Mouse (Mus musculus) MEL (cell line): ENCODE results near the gene Ccdc162. TPM values are rescaled to one million over a fixed set of nuclear protein-coding genes. Genes with fewer than 3 reads are reported as not detected.

ENCODE experiments used
- DNase-seq: peaks from one replicate; pipeline ENCODE4 v3.0.0; 2011; ENCODE audit warnings: low read depth, low spot score
- H3K27ac ChIP-seq: 2 replicates; pipeline ENCODE4 v1.5.1; 2012; ENCODE audit warnings: low read depth, mild to moderate bottlenecking, control low read depth, low read length, moderate library complexity; ENCODE audit not compliant: control insufficient read depth
- H3K27me3 ChIP-seq, 2 experiments: fragments of 150-350 bp in 1 of 2; sonication (generic) in 1 of 2; 2 replicates each; pipeline ENCODE4 v1.6.1; 2012; ENCODE audit warnings: low read length in 2 of 2, mild to moderate bottlenecking in 2 of 2, improper control_type of control experiment in 1 of 2, moderate library complexity in 1 of 2; ENCODE audit not compliant: insufficient read depth in 2 of 2, control insufficient read depth in 1 of 2
- H3K36me3 ChIP-seq, 2 experiments: 2 replicates each; pipeline ENCODE4 v1.6.1; 2012 to 2014; ENCODE audit warnings: low read length in 2 of 2, improper control_type of control experiment in 1 of 2, inconsistent platforms in 1 of 2, mild to moderate bottlenecking in 1 of 2; ENCODE audit not compliant: insufficient read depth in 2 of 2, control insufficient read depth in 1 of 2
- H3K4me1 ChIP-seq, 2 experiments: fragments of 150-350 bp in 1 of 2; sonication (generic) in 1 of 2; 2 replicates each; pipeline ENCODE4 v1.6.1; 2012; ENCODE audit warnings: low read length in 2 of 2, improper control_type of control experiment in 1 of 2, mild to moderate bottlenecking in 1 of 2; ENCODE audit not compliant: insufficient read depth in 2 of 2, control insufficient read depth in 1 of 2
- H3K4me3 ChIP-seq, 2 experiments: fragments of 150-350 bp in 1 of 2; sonication (generic) in 1 of 2; 2 replicates each; pipeline ENCODE4 v1.5.1; 2012; ENCODE audit warnings: low read depth in 2 of 2, low read length in 2 of 2, mild to moderate bottlenecking in 2 of 2, moderate library complexity in 2 of 2, control low read depth in 1 of 2, improper control_type of control experiment in 1 of 2; ENCODE audit not compliant: control insufficient read depth in 1 of 2, insufficient read depth in 1 of 2
- H3K79me2 ChIP-seq: 2 replicates; pipeline ENCODE4 v1.6.1; 2012; ENCODE audit warnings: mild to moderate bottlenecking, low read length, moderate library complexity; ENCODE audit not compliant: control insufficient read depth, poor library complexity, insufficient read depth
- H3K9ac ChIP-seq: 2 replicates; pipeline ENCODE4 v1.6.1; 2012; ENCODE audit warnings: low read depth, mild to moderate bottlenecking, control low read depth, low read length, moderate library complexity; ENCODE audit not compliant: control insufficient read depth, poor library complexity, severe bottlenecking
- H3K9me3 ChIP-seq: fragments of 150-350 bp; sonication (generic); replicated peaks from 2 replicates; pipeline ENCODE4 v1.6.1; 2012; ENCODE audit warnings: mild to moderate bottlenecking, low read length, improper control_type of control experiment, moderate library complexity; ENCODE audit not compliant: insufficient read depth
- CHD1 ChIP-seq: IDR thresholded peaks from 2 replicates; pipeline ENCODE4 v1.6.1; 2012; ENCODE audit warnings: low read depth, mild to moderate bottlenecking, inconsistent platforms, low read length, improper control_type of control experiment
- ELF1 ChIP-seq: IDR thresholded peaks from 2 replicates; pipeline ENCODE4 v1.6.1; 2014; ENCODE audit warnings: low read depth, mild to moderate bottlenecking, inconsistent platforms, low read length, improper control_type of control experiment, moderate library complexity
- ETS1 ChIP-seq: IDR thresholded peaks from 2 replicates; pipeline ENCODE4 v1.6.1; 2012; ENCODE audit warnings: low read depth, mild to moderate bottlenecking, inconsistent platforms, low read length, improper control_type of control experiment, moderate library complexity
- GABPA ChIP-seq: IDR thresholded peaks from 2 replicates; pipeline ENCODE4 v1.6.1; 2012; ENCODE audit warnings: low read depth, mild to moderate bottlenecking, inconsistent platforms, low read length, improper control_type of control experiment, moderate library complexity
- GATA1 ChIP-seq: IDR thresholded peaks from 2 replicates; pipeline ENCODE4 v1.6.1; 2011; ENCODE audit warnings: low read depth, low read length, improper control_type of control experiment
- MAFK ChIP-seq: IDR thresholded peaks from 2 replicates; pipeline ENCODE4 v1.6.1; 2011; ENCODE audit warnings: low read depth, mild to moderate bottlenecking, low read length, improper control_type of control experiment, borderline replicate concordance
- MAZ ChIP-seq: IDR thresholded peaks from 2 replicates; pipeline ENCODE4 v1.6.1; 2012; ENCODE audit warnings: low read depth, mild to moderate bottlenecking, inconsistent platforms, low read length, improper control_type of control experiment
- MEF2A ChIP-seq: IDR thresholded peaks from 2 replicates; pipeline ENCODE4 v1.6.1; 2014; ENCODE audit warnings: low read depth, mild to moderate bottlenecking, inconsistent platforms, low read length, improper control_type of control experiment; ENCODE audit not compliant: poor library complexity, insufficient replicate concordance, severe bottlenecking; ENCODE audit errors: extremely low read depth
- MXI1 ChIP-seq: IDR thresholded peaks from 2 replicates; pipeline ENCODE4 v1.6.1; 2011; ENCODE audit warnings: mild to moderate bottlenecking, low read depth, low read length, improper control_type of control experiment
- MYB ChIP-seq: IDR thresholded peaks from 2 replicates; pipeline ENCODE4 v1.6.1; 2011; ENCODE audit warnings: mild to moderate bottlenecking, low read depth, low read length, improper control_type of control experiment
- MYC ChIP-seq: IDR thresholded peaks from 2 replicates; pipeline ENCODE4 v1.6.1; 2011; ENCODE audit warnings: low read depth, mild to moderate bottlenecking, low read length, improper control_type of control experiment, moderate library complexity
- NELFE ChIP-seq: IDR thresholded peaks from 2 replicates; pipeline ENCODE4 v1.6.1; 2011; ENCODE audit warnings: low read depth, low read length, improper control_type of control experiment
- NRF1 ChIP-seq: IDR thresholded peaks from 2 replicates; pipeline ENCODE4 v1.6.1; 2014; ENCODE audit warnings: low read depth, mild to moderate bottlenecking, inconsistent platforms, low read length, improper control_type of control experiment, moderate library complexity; ENCODE audit not compliant: poor library complexity, insufficient read depth, severe bottlenecking
- POLR2AphosphoS2 ChIP-seq: IDR thresholded peaks from 2 replicates; pipeline ENCODE4 v1.6.1; 2011; ENCODE audit warnings: low read length, improper control_type of control experiment
- RCOR1 ChIP-seq: IDR thresholded peaks from 2 replicates; pipeline ENCODE4 v1.6.1; 2012; ENCODE audit warnings: low read depth, mild to moderate bottlenecking, inconsistent platforms, low read length, improper control_type of control experiment
- TAL1 ChIP-seq: IDR thresholded peaks from 2 replicates; pipeline ENCODE4 v1.6.1; 2012; ENCODE audit warnings: mild to moderate bottlenecking, inconsistent platforms, low read length, moderate library complexity, mixed read lengths
- TBP ChIP-seq: IDR thresholded peaks from 2 replicates; pipeline ENCODE4 v1.8.0; 2011; ENCODE audit warnings: low read depth, low read length, improper control_type of control experiment
- UBTF ChIP-seq: IDR thresholded peaks from 2 replicates; pipeline ENCODE4 v1.6.1; 2012; ENCODE audit warnings: low read depth, mild to moderate bottlenecking, inconsistent platforms, low read length, improper control_type of control experiment, moderate library complexity, borderline replicate concordance; ENCODE audit not compliant: insufficient read depth
- ZC3H11A ChIP-seq: IDR thresholded peaks from 2 replicates; pipeline ENCODE4 v1.6.1; 2012; ENCODE audit warnings: low read depth, mild to moderate bottlenecking, inconsistent platforms, low read length, improper control_type of control experiment
- ZKSCAN1 ChIP-seq: IDR thresholded peaks from 2 replicates; pipeline ENCODE4 v1.6.1; 2012; ENCODE audit warnings: low read depth, mild to moderate bottlenecking, inconsistent platforms, low read length, improper control_type of control experiment, moderate library complexity
- polyA plus RNA-seq, 2 experiments: library from polyadenylated mRNA; stranded (reverse) in 1 of 2; unstranded in 1 of 2; fragments of >175 nt in 1 of 2; fragments of >200 nt in 1 of 2; gene quantifications; 2 replicates each; pipeline versions ENCODE4 v1.2.1 to v1.2.4; 2012; ENCODE audit warnings: low replicate concordance in 2 of 2, low read depth in 1 of 2; ENCODE audit not compliant: insufficient read length in 2 of 2, insufficient read depth in 1 of 2, missing spikeins in 1 of 2
- total RNA-seq: library from RNA; depleted of rRNA; stranded (reverse); fragments of 300-350 nt; gene quantifications from 2 replicates; pipeline ENCODE4 v1.2.3, GENCODE M21; 2012

Ccdc162 gene
- total and polyA plus RNA-seq, 3 experiments: 0.06 TPM; not detected in 2

DNA sequence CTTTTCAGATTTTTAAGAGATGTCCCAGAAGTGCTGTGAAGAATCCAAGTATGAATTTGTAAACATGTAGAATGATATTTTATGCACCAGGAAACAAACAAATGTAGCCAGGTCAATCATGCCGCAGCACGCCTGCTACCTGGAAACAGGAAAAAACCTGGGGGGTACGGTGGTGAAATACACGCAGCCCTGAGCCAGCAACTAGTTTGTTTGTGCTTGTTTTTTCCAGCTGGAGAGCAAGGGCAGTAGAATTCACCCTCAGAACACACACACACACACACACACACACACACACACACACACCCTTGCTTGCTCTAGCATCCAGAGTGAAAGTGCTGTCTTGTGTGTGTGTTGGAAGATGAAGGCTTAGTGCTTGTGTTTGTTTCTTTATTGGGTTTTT is 225.3 kb downstream of the Ccdc162 start:
- H3K9ac ChIP-seq: no peak overlapping the region
- H3K27ac ChIP-seq: no peak overlapping the region
- TF ChIP-seq TBP (no peak), MAZ (no peak), TAL1 (no peak), NELFE (no peak), MEF2A (no peak), GABPA (no peak), ZC3H11A (no peak), ETS1 (no peak), UBTF (no peak), RCOR1 (no peak), MAFK (no peak), ZKSCAN1 (no peak), POLR2AphosphoS2 (no peak), CHD1 (no peak), ELF1 (no peak), MYC (no peak), GATA1 (no peak), MXI1 (no peak), MYB (no peak), NRF1 (no peak)
- H3K27me3 ChIP-seq: peaks cover 0 to 7% of the 10 kb centered on the region in 2 experiments; a peak in 3 of 4 replicates
- H3K9me3 ChIP-seq: no peaks in the 10 kb centered on the region
- no peaks in the 10 kb centered on the region for H3K4me1 ChIP-seq
- no peaks in the 10 kb centered on the region for H3K36me3 ChIP-seq
- H3K4me3 ChIP-seq: no peak overlapping the region
- H3K79me2 ChIP-seq: no peaks in the 10 kb centered on the region
- no peak for DNase-seq

DNA sequence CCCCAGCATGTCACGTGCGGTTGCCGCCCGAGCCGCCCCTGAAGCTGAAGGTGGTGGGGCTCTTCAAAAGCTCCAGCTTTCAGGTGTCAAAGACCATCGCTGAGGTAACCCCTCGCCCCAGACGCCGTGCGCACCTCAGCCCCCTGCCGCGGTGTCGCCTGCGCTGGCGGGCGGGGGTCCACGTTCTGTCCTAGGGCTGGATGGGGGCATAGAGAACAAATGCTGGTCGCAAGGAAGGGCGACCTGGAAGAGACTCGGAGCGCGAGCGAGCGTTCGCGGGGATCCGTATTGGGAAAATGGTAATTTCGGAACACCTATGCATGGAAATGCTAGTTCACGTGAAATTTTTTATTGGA is 225.9 kb downstream of the Ccdc162 start:
- no peak overlapping the region for H3K27ac ChIP-seq
- TF ChIP-seq TAL1: no peak
- no peak for TF ChIP-seq RCOR1
- no peak for TF ChIP-seq ELF1
- TF ChIP-seq POLR2AphosphoS2: no peak
- no peak for TF ChIP-seq ZKSCAN1
- H3K27me3 ChIP-seq: peaks cover 0 to 7% of the 10 kb centered on the region in 2 experiments; a peak in 3 of 4 replicates
- no peaks in the 10 kb centered on the region for H3K79me2 ChIP-seq
- H3K4me1 ChIP-seq: no peaks in the 10 kb centered on the region
- no peaks in the 10 kb centered on the region for H3K36me3 ChIP-seq
- H3K9me3 ChIP-seq: no peaks in the 10 kb centered on the region
- no peak for DNase-seq
- no peak overlapping the region for H3K9ac ChIP-seq
- no peak overlapping the region for H3K4me3 ChIP-seq
